Mouse (Mus musculus) hindbrain, embryonic 15.5 days (tissue): ENCODE measurements around the gene Fam129c. TPM values are rescaled to one million over a fixed set of nuclear protein-coding genes. Genes with fewer than 3 reads are reported as not detected.

Experiments used
- ATAC-seq: fragments of 200-750 bp; cut with Nextera tagmentation; 2 replicates; pipeline ENCODE4 v1.8.0; 2017; ENCODE audit warnings: low read depth, moderate number of reproducible peaks, moderate TSS enrichment; ENCODE audit not compliant: low FRiP score
- H3K27ac ChIP-seq: fragments of 300-500 bp; sonication (generic); replicated peaks from 2 replicates; pipeline ENCODE4 v1.5.1; 2015; ENCODE audit warnings: mild to moderate bottlenecking, inconsistent platforms
- H3K27me3 ChIP-seq: fragments of 300-500 bp; sonication (generic); 2 replicates; pipeline ENCODE4 v1.6.1; 2015; ENCODE audit warnings: control low read depth, inconsistent platforms
- H3K36me3 ChIP-seq: fragments of 300-500 bp; sonication (generic); 2 replicates; pipeline ENCODE4 v1.6.1; 2015; ENCODE audit warnings: control low read depth, inconsistent platforms
- H3K4me1 ChIP-seq: fragments of 300-500 bp; sonication (generic); replicated peaks from 2 replicates; pipeline ENCODE4 v1.6.1; 2015; ENCODE audit warnings: control low read depth, inconsistent platforms
- H3K4me2 ChIP-seq: fragments of 300-500 bp; sonication (generic); 2 replicates; pipeline ENCODE4 v1.6.1; 2015; ENCODE audit warnings: moderate library complexity, mild to moderate bottlenecking, inconsistent platforms
- H3K4me3 ChIP-seq: fragments of 300-500 bp; sonication (generic); 2 replicates; pipeline ENCODE4 v1.5.1; 2015; ENCODE audit warnings: mild to moderate bottlenecking, inconsistent platforms
- H3K9ac ChIP-seq: fragments of 300-500 bp; sonication (generic); 2 replicates; pipeline ENCODE4 v1.6.1; 2015; ENCODE audit warnings: inconsistent platforms
- H3K9me3 ChIP-seq: fragments of 300-500 bp; sonication (generic); 2 replicates; pipeline ENCODE4 v1.6.1; 2016; ENCODE audit warnings: control low read depth, inconsistent platforms
- WGBS: fragments of 180-500 bp; shearing (Covaris S2); methylation state at CpG from one replicate; pipeline ENCODE4 v1.1.7; 2015; 5-methylcytosine and 5-hydroxymethylcytosine counted together
- microRNA-seq: library from miRNA; unstranded; fragments of <30 nt; microRNA quantifications from one replicate; pipeline ENCODE4, GENCODE M21; 2016
- polyA plus RNA-seq: library from polyadenylated mRNA; unstranded; fragments of >200 nt; fragmentation: Nextera tagmentation; extraction: Ambion mirVana; gene quantifications from 2 replicates; pipeline ENCODE4 v1.2.1, GENCODE M21; 2015

Gene Fam129c
- polyA plus RNA-seq, 1 experiment from 2014 or later, result 8.9 TPM

DNA sequence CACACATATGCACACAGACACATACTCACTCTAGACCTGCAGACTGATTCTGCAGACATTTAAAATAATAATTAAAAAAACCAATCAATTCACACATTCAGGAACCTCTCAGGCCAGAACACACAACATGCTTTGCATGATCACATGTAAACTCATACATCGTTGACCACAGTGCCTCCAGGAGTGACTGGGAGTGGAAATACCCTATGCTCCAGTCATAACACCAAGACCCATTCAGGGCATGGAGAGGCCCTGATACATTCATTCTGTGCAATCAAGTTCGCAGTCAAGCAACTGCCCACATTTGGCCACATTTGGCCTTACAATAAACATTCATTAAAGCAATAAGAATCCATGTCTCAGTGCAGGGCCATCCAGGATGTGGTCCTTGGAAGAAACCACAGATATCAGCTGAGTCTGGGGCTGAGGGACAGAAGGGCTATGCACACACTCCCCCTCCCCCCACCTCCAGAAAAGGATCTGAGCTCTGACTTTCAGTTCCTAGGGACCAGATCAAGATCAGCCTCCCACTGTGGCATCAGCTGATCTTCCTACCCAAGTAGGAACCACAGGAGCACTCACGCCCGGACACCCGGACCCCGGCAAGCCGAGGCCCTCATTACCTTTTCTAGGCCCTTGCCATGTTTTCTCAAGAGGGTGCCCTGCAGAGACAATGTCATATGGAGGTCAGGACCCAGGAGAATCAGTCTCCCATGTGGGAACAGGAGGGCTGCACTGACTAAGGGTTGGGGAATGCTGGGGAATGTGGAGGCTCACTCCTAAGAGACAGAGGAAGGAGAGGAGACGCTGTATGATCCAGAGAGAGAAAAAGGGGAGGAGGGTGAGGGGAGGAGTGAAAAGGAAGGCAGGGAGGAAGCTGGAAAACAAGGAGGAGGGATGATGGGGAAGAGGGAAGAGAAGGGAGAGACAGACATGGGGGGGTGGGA, 40.0 kb downstream of the Fam129c start:
- 0 out of 2 replicates have a peak, but pooled peaks cover 3% of the 10 kb centered on the region for H3K4me1 ChIP-seq
- H3K4me2 ChIP-seq, result no peak overlapping the region
- ATAC-seq, result no peak
- no peaks in the 10 kb centered on the region for H3K9me3 ChIP-seq
- H3K36me3 ChIP-seq, result peaks cover 20% of the 10 kb centered on the region
- no peaks in the 10 kb centered on the region for H3K27me3 ChIP-seq
- H3K9ac ChIP-seq, result no peak overlapping the region
- no peak overlapping the region for H3K4me3 ChIP-seq
- no peak overlapping the region for H3K27ac ChIP-seq
- 65% methylated on average over 8 of the region's 8 CpGs for WGBS

DNA sequence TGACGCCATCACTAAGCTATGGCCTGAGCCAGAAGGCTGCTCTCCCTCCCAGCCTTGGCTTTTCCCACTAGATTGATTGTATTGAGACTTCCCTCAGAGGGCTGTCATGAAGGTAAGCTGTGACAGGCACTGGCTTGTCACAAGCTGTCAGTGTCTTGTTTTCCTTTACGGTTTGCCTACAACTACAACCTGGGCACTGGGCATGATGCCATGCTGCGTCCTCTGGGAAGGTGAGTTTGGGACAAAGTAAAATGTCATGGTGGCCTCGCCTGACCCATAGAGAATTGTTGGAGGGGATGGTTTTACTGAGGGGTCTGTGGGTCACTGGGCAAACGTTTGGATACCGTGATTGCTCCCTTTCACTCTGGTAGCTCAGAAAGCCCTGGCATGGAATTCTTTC, 40.9 kb downstream of the Fam129c start:
- H3K27me3 ChIP-seq, result no peaks in the 10 kb centered on the region
- no peak overlapping the region for H3K4me3 ChIP-seq
- peaks cover 27% of the 10 kb centered on the region for H3K36me3 ChIP-seq

DNA sequence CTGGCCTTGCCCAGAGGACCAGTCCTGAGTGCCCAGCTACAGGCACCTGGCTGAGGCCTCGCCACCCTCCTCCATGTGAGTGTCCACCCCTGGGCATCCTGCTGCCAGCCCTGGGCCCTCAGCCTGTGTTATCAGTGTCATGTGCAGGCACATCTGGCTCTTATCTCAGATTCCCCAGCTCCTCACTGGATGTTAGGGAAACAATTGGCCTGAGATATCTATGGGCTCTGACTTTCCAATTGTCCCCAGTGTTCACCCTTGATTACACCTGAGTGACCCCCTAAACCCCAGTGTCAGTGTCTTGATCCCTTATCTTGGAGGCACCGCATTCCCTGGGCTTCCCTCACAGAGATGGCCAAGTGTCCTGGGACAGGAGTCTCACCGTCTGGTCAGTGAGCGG, 41.9 kb downstream of the Fam129c start:
- Histone ChIP-seq H3K4me2 (no peak overlapping the region), H3K4me1 (0 out of 2 replicates have a peak, but pooled peaks cover 3% of the 10 kb centered on the region), H3K27ac (no peak overlapping the region), H3K9ac (no peak overlapping the region), H3K27me3 (no peaks in the 10 kb centered on the region), H3K36me3 (peaks cover 37% of the 10 kb centered on the region), H3K4me3 (no peak overlapping the region), H3K9me3 (no peaks in the 10 kb centered on the region)
- 88% methylated on average over 4 of the region's 4 CpGs for WGBS
- ATAC-seq, result no peak

More for the DNA sequence above, 40.9 kb downstream of the Fam129c start:
- Histone ChIP-seq H3K9ac (no peak overlapping the region), H3K4me1 (0 out of 2 replicates have a peak, but pooled peaks cover 3% of the 10 kb centered on the region), H3K4me2 (no peak overlapping the region), H3K27ac (no peak overlapping the region), H3K9me3 (no peaks in the 10 kb centered on the region)
- no peak for ATAC-seq
- WGBS, result 76% methylated on average over 6 of the region's 6 CpGs

DNA sequence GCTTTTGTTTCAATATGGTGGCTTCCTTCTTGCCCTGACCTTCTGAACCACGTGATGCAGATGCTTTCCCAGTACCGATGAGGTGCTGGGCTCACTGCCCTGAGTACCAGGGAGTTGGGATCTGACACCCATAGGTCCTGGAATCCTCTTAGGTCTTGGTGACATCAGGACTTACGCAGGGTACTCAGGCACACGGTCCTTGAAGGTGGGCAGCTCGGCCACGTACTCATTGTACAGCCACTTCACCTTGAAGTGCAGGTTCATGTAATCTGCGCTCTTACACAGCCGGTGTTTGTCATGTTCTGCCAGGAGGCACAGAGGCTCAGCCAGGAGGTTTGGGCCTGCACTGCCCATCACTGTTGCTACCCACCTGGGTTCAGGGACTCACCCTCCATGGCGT, 48.1 kb downstream of the Fam129c start:
- no peaks in the 10 kb centered on the region for H3K9me3 ChIP-seq
- no peak overlapping the region for H3K27ac ChIP-seq
- no peak overlapping the region for H3K4me2 ChIP-seq
- H3K27me3 ChIP-seq, result no peaks in the 10 kb centered on the region
- H3K9ac ChIP-seq, result no peak overlapping the region
- ATAC-seq, result no peak
- H3K4me3 ChIP-seq, result no peak overlapping the region
- peaks cover 76% of the 10 kb centered on the region for H3K36me3 ChIP-seq
- H3K4me1 ChIP-seq, result no peaks in the 10 kb centered on the region
- 86% methylated on average over 9 of the region's 9 CpGs for WGBS

DNA sequence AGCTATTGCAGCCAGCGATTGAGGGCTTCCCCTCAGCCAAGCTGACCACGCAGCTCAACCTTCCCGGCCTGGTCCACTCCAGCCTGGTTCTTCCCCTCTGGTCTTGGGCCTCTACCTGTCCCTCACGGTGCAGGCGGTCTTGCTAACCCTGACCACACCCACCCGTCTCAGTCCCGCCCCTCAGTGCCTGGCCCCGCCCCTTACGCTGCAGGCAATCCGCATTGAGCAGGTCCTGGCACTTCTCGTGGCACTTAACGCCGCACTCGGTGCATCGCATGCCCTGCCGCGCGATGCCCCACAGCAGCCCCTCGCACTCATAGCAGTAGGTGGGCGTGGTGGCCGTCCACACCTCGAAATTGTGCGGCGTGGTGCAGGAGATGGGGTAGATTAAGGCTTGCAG, 57.2 kb downstream of the Fam129c start:
- 0 out of 2 replicates have a peak, but pooled peaks have one; percentile 20 for ATAC-seq
- 4% methylated on average over 24 of the region's 24 CpGs for WGBS
- H3K36me3 ChIP-seq, result peaks cover 54% of the 10 kb centered on the region
- peaks cover 38% of the 10 kb centered on the region for H3K27me3 ChIP-seq
- H3K9ac ChIP-seq, result no peak overlapping the region
- no peak overlapping the region; the same call in 1 of the 2 replicates for H3K4me2 ChIP-seq
- no peaks in the 10 kb centered on the region for H3K4me1 ChIP-seq
- H3K27ac ChIP-seq, result no peak overlapping the region
- H3K4me3 ChIP-seq, result no peak overlapping the region
- H3K9me3 ChIP-seq, result no peaks in the 10 kb centered on the region

Small RNAs within 50 kb of the gene (microRNA-seq; reads per million reads assigned to microRNA genes)
- gene Mir6769b, result 2.4 reads per million, percentile 6 among the genes with 10 or more reads in this experiment

Other genes starting within 250 kb of the Fam129c start
- gene Use1, start 230.8 kb upstream of the Fam129c start, polyA plus RNA-seq, result 113 TPM in 2 replicates
- 6.6 and 7.4 TPM in 2 replicates for gene Ocel1, start 226.3 kb upstream of the Fam129c start, polyA plus RNA-seq
- 29.3 and 31.4 TPM in 2 replicates for gene Nr2f6, start 215.7 kb upstream of the Fam129c start, polyA plus RNA-seq
- gene Ushbp1, start 201.8 kb upstream of the Fam129c start, polyA plus RNA-seq, result 7.6 and 7.7 TPM in 2 replicates
- gene Babam1, start 200.8 kb upstream of the Fam129c start, polyA plus RNA-seq, result 96.4 and 99.4 TPM in 2 replicates
- 11.0 and 11.3 TPM in 2 replicates for gene Ankle1, start 191.6 kb upstream of the Fam129c start, polyA plus RNA-seq
- 183 and 195 TPM in 2 replicates for gene Abhd8, start 134.0 kb upstream of the Fam129c start, polyA plus RNA-seq
- gene Mrpl34, start 132.7 kb upstream of the Fam129c start, polyA plus RNA-seq, result 172 and 189 TPM in 2 replicates
- gene Dda1, start 128.4 kb upstream of the Fam129c start, polyA plus RNA-seq, result 217 and 231 TPM in 2 replicates
- 7.7 and 8.6 TPM in 2 replicates for gene Ano8, start 111.7 kb upstream of the Fam129c start, polyA plus RNA-seq
- gene Gtpbp3, start 109.5 kb upstream of the Fam129c start, polyA plus RNA-seq, result 12.0 and 15.3 TPM in 2 replicates
- gene Plvap, start 85.9 kb upstream of the Fam129c start, polyA plus RNA-seq, result 9.5 and 10.9 TPM in 2 replicates
- 0.31 and 0.41 TPM in 2 replicates for gene Ccdc194, start 71.9 kb upstream of the Fam129c start, polyA plus RNA-seq
- gene Bst2, start 60.2 kb upstream of the Fam129c start, polyA plus RNA-seq, result 11.3 and 19.5 TPM in 2 replicates
- 60.3 and 61.7 TPM in 2 replicates for gene Mvb12a, start 54.7 kb upstream of the Fam129c start, polyA plus RNA-seq
- gene Tmem221, start 38.8 kb upstream of the Fam129c start, polyA plus RNA-seq, result 0.21 and 0.38 TPM in 2 replicates
- gene Nxnl1, start 31.0 kb upstream of the Fam129c start, polyA plus RNA-seq, result 0.06 and 0.08 TPM in 2 replicates
- gene Slc27a1, start 28.8 kb upstream of the Fam129c start, polyA plus RNA-seq, result 83.9 and 87.4 TPM in 2 replicates
- gene Pgls, start 5.5 kb upstream of the Fam129c start, polyA plus RNA-seq, result 224 and 233 TPM in 2 replicates
- gene Colgalt1, start 13.3 kb downstream of the Fam129c start, polyA plus RNA-seq, result 65.6 and 78.2 TPM in 2 replicates
- 20.8 and 24.7 TPM in 2 replicates for gene Unc13a, start 74.1 kb downstream of the Fam129c start, polyA plus RNA-seq
- gene Jak3, start 78.6 kb downstream of the Fam129c start, polyA plus RNA-seq, result 6.1 and 7.0 TPM in 2 replicates
- gene Insl3, start 91.6 kb downstream of the Fam129c start, polyA plus RNA-seq, result 0.47 and 1.5 TPM in 2 replicates
- gene B3gnt3, start 104.1 kb downstream of the Fam129c start, polyA plus RNA-seq, result 0.45 and 0.52 TPM in 2 replicates
- gene Fcho1, start 128.1 kb downstream of the Fam129c start, polyA plus RNA-seq, result 77.2 and 93.0 TPM in 2 replicates